Mouse (Mus musculus): ENCODE measurements around the gene Nfat5.

Nfat5 gene

GRCm38 (mm10) chr8:107399495-107399894 lies 106.2 kb downstream of the Nfat5 start:
- no peak for DNase-seq

DNA sequence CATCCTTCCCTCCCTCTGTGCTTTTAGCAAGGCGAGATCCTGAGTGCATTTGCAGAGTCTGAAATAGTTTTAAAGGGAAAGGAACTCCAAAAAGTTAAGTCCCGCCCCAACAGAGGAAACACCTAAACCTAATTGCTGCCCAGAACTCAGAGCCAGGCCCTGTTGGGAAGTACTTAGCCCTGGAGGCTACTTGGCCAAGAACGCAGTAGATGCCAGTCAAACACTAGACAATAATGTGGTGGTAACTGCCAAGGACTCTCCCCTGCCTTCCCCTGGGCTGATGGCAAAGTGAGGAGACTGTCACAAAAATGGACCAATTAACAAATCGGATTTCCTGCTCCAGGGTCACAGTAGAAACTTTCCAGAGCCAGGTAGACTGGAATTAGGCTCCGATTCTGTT lies 108.6 kb downstream of the Nfat5 start:
- DNase-seq = no peak

DNA sequence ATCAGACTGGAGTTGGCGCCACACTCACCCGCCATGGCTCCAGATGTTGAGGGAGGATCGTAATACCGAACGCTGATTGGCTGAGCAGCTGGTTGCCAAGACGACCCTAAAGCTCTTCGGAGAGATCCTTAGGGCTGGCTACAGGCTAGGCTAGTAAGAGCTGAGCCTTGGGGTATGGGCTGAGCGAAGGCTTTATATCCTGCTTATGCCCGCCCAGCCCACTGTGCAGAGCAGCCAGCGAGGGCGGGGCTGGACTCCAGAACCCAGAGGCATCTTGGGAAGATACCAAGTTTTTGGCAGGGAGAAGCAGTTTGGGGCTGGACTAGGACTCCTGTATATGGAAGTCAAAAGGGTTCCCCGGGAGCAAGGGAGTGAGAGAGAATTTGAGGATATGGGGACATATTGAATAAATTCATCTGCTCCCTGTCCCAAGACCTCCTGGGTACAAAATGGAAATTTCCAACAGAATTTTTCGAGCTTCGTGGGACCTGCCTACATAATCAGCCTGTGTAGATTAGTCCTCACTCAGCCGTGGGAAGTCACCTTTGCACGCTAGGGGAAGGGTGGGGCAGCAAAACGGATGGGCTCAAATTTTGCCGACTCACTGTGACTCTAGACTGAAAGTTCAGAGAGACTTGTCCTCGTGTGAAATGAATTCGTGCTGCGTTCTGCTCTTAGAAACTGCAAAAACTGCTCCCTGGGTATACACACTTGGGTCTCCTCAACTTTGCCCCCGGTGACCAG lies 109.9 kb downstream of the Nfat5 start, which contains the start of gene Nqo1:
Gene Nqo1, minus strand, starts transcription at position 169 of the 744 bp plus-strand sequence.
- peak; percentile 91 for DNase-seq

DNA sequence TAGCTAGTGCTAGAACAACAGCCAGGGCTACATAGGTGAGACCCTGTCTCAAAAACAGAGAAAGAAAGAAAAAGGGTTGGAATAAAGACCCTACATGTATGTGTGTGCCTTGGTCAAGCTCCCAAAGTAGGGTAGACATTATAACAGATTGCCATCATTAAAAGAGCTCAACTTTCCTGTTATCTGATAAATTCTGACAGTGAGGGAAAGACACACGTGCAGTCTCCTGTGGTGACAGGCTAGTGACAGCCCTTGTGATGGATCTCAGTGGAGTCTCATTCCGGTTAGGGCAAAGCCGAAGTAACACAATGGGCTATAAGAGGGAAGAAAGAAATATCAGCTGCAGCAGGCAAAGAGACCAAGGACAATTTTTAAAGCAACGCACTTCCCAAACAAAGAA lies 110.8 kb downstream of the Nfat5 start:
- no peak for DNase-seq

DNA sequence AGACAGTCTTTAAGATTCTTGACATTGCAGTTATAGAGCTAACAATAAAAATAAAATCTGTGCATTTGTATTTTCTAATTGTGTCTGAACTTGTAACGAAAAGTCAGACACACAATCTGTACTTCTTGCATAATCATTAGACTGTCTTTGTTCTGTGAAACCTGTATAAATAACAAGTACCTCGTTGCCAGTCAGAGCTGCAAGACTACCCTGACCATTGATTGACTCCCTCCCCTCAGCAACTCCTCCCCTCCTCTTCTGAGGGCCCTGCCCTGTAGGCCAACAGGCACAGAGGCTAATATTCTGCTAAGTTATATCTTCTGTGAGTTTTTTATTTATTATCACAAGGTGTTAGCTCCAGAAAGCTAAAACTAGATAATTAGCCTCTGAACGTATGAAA lies 112.7 kb downstream of the Nfat5 start:
- no peak for DNase-seq

- peak; percentile 19 for DNase-seq
Measured at GRCm38 (mm10) chr8:107411391-107411790, 118.1 kb downstream of the Nfat5 start.

GRCm38 (mm10) chr8:107412552-107412951 lies 119.3 kb downstream of the Nfat5 start:
- DNase-seq = no peak

DNA sequence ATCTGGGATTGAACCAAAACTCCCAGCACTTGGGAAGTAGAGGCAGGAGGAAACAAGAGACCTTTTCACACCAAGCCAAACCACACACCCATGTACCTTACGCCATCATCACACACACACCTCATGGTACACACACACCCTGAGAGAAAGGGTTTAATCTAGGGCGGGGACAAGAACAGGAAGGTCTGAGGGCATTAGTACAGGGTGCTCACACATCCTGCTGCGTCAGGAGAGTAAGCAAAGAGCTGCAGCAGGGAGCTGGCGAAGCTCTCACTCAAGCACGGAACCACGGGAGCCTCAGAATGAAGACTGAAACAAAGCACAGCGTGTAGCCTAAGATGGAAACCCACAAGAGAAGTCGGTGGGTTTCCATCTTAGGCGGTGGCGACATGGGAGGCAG lies 120.6 kb downstream of the Nfat5 start:
- DNase-seq = no peak

GRCm38 (mm10) chr8:107417001-107417400 lies 123.7 kb downstream of the Nfat5 start:
- no peak for DNase-seq

GRCm38 (mm10) chr8:107424176-107424575 lies 130.9 kb downstream of the Nfat5 start:
- DNase-seq = no peak

GRCm38 (mm10) chr8:107424597-107425229 lies 131.4 kb downstream of the Nfat5 start, which contains the start of gene Nob1:
Nob1 (minus strand) TSS chr8:107425051.
- DNase-seq = peak; percentile 97

DNA sequence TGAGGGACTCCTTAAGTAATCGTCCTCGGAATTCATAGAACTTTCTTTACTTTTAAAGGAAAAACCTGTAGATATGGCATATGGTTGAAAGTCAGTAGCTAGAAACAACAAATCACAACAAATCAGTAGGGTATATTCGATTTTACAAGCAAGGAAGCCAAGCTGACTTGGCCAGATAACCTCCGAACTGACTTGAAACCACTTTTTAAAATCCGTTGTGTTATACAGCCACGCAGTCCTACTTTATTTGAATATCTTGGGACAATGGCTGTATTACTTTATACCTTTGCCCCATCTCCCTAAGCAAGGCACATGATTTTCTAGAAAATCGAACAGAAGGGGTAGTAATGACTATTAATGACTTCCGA lies 131.9 kb downstream of the Nfat5 start:
- no peak for DNase-seq
